Mouse (Mus musculus) hindbrain, embryonic 10.5 days (tissue): ENCODE measurements around the gene Gpr183. TPM values are rescaled to one million over a fixed set of nuclear protein-coding genes. Genes with fewer than 3 reads are reported as not detected.

Experiments
- polyA plus RNA-seq: library from polyadenylated mRNA; unstranded; fragments of >200 nt; fragmentation: Nextera tagmentation; extraction: Ambion mirVana; gene quantifications from 2 replicates; pipeline ENCODE4 v1.2.1, GENCODE M21; 2016

Gpr183 gene
- polyA plus RNA-seq, 1 experiment from 2014 or later: 2.0 TPM

Other genes starting within 250 kb of the Gpr183 start
- 3.3 and 3.4 TPM in 2 replicates for gene Dock9, start 167.4 kb downstream of the Gpr183 start, polyA plus RNA-seq
- gene Ubac2, start 86.6 kb downstream of the Gpr183 start, polyA plus RNA-seq: 69.4 and 70.9 TPM in 2 replicates
- 0.20 and 0.21 TPM in 2 replicates for gene Gpr18, start 49.4 kb downstream of the Gpr183 start, polyA plus RNA-seq
- not detected in 2 replicates for gene Timm8a2, start 69.5 kb upstream of the Gpr183 start, polyA plus RNA-seq
- 113 and 126 TPM in 2 replicates for gene Tm9sf2, start 141.8 kb upstream of the Gpr183 start, polyA plus RNA-seq
- 28.6 and 31.3 TPM in 2 replicates for gene Clybl, start 216.5 kb upstream of the Gpr183 start, polyA plus RNA-seq